Mouse (Mus musculus) frontal cortex, postnatal 36 days (tissue): Measurements from ENCODE around the gene Sgcd.

Experiments
- DNase-seq, 2 experiments: peaks; one replicate each; pipeline ENCODE4 v3.0.0; 2022; ENCODE audit warnings: low spot score in 2 of 2

Gene Sgcd

GRCm38 (mm10) chr11:47139867-47140266 lies 848.9 kb downstream of the Sgcd start:
- no peak for DNase-seq

GRCm38 (mm10) chr11:47139271-47139670 lies 849.5 kb downstream of the Sgcd start:
- no peak for DNase-seq

GRCm38 (mm10) chr11:47132410-47132809 lies 856.4 kb downstream of the Sgcd start:
- DNase-seq = no peak

GRCm38 (mm10) chr11:47130432-47130831 lies 858.3 kb downstream of the Sgcd start:
- no peak for DNase-seq

- no peak for DNase-seq
Measured at GRCm38 (mm10) chr11:47129992-47130391, 858.8 kb downstream of the Sgcd start.

- no peak for DNase-seq
Measured at GRCm38 (mm10) chr11:47129166-47129565, 859.6 kb downstream of the Sgcd start.

- DNase-seq = no peak
Measured at GRCm38 (mm10) chr11:47128331-47128730, 860.4 kb downstream of the Sgcd start.

GRCm38 (mm10) chr11:47120874-47121273 lies 867.9 kb downstream of the Sgcd start:
- no peak for DNase-seq

- no peak for DNase-seq
Measured at GRCm38 (mm10) chr11:47117896-47118295, 870.9 kb downstream of the Sgcd start.

- DNase-seq = no peak
Measured at GRCm38 (mm10) chr11:47114366-47114765, 874.4 kb downstream of the Sgcd start.

- no peak for DNase-seq
Measured at GRCm38 (mm10) chr11:47113081-47113480, 875.7 kb downstream of the Sgcd start.

- DNase-seq = peak; percentile 6 to 14
Measured at GRCm38 (mm10) chr11:47110314-47110713, 878.5 kb downstream of the Sgcd start.

GRCm38 (mm10) chr11:47107661-47108060 lies 881.1 kb downstream of the Sgcd start:
- no peak for DNase-seq

- DNase-seq = no peak
Measured at GRCm38 (mm10) chr11:47093296-47093912, 895.4 kb downstream of the Sgcd start.

GRCm38 (mm10) chr11:47082517-47082916 lies 906.3 kb downstream of the Sgcd start:
- DNase-seq = no peak

- DNase-seq = no peak
Measured at GRCm38 (mm10) chr11:47073538-47073937, 915.2 kb downstream of the Sgcd start.

- no peak for DNase-seq
Measured at GRCm38 (mm10) chr11:47071161-47071560, 917.6 kb downstream of the Sgcd start.

GRCm38 (mm10) chr11:47069769-47070384 lies 918.9 kb downstream of the Sgcd start:
- DNase-seq = no peak

GRCm38 (mm10) chr11:47063690-47064089 lies 925.1 kb downstream of the Sgcd start:
- no peak for DNase-seq

- DNase-seq = no peak
Measured at GRCm38 (mm10) chr11:47050390-47050789, 938.4 kb downstream of the Sgcd start.

- DNase-seq = no peak
Measured at GRCm38 (mm10) chr11:47049756-47050155, 939.0 kb downstream of the Sgcd start.

GRCm38 (mm10) chr11:47032318-47032717 lies 956.5 kb downstream of the Sgcd start:
- DNase-seq = no peak

- DNase-seq = no peak
Measured at GRCm38 (mm10) chr11:47020874-47021273, 967.9 kb downstream of the Sgcd start.

GRCm38 (mm10) chr11:47018139-47018538 lies 970.6 kb downstream of the Sgcd start:
- peak in 1 of 2 experiments; percentile 1 for DNase-seq
